Mouse (Mus musculus): ENCODE measurements around the gene Gm15155. TPM values are rescaled to one million over a fixed set of nuclear protein-coding genes. Genes with fewer than 3 reads are reported as not detected.

The Gm15155 gene
- not detected in 2 replicates for polyA plus RNA-seq (2016; fragmentation: Nextera tagmentation; extraction: Ambion mirVana)

- Histone ChIP-seq H3K27ac (replicated peaks) (no peak within 1 kb of the TSS), H3K36me3 (replicated peaks) (no peaks in the 10 kb centered on the region), H3K9me3 (no peaks in the 10 kb centered on the region), H3K4me3 (peak within 1 kb of the TSS; percentile 64), H3K27me3 (replicated peaks; ENCODE audit: low read depth, poor library complexity, severe bottlenecking) (peaks cover 68% of the 10 kb centered on the region), H3K4me1 (peaks cover 10% of the 10 kb centered on the region; the same call in 1 of the 2 replicates)
- DNase-seq (ENCODE audit: low spot score), result peak; percentile 38
- WGBS, result 19% methylated on average over 19 of the region's 19 CpGs
Measured at GRCm38 (mm10) chrX:155624341-155624841, at the start of gene Gm15155. Gene Gm15155 (plus strand): TSS chrX:155624741.

DNA sequence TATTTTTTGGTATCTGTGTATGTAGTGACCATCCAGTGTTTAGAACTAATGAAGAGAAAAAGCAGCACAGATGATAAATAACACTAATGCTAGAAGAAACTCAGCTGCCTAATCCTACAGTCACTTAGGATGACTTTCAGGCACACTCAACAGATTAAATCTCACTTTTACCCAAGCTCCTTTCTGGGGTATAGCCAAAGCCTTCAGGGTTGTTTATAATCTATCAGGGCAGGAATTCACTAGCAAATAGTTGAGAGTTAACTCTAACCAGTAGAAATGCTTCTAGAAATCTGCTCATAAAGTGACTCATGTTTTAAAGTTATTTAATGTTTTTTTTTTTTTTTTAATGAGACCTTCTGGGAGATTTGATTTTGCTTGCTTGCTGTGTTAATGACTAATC lies 44.8 kb upstream of the Gm15155 start:
- no peaks in the 10 kb centered on the region for H3K4me1 ChIP-seq
- no peaks in the 10 kb centered on the region for H3K9me3 ChIP-seq
- H3K27ac ChIP-seq (replicated peaks), result no peak overlapping the region
- H3K36me3 ChIP-seq (replicated peaks), result no peaks in the 10 kb centered on the region
- no peak overlapping the region for H3K4me3 ChIP-seq
- H3K27me3 ChIP-seq (replicated peaks; ENCODE audit: low read depth, poor library complexity, severe bottlenecking), result no peaks in the 10 kb centered on the region
- DNase-seq (ENCODE audit: low spot score), result no peak

DNA sequence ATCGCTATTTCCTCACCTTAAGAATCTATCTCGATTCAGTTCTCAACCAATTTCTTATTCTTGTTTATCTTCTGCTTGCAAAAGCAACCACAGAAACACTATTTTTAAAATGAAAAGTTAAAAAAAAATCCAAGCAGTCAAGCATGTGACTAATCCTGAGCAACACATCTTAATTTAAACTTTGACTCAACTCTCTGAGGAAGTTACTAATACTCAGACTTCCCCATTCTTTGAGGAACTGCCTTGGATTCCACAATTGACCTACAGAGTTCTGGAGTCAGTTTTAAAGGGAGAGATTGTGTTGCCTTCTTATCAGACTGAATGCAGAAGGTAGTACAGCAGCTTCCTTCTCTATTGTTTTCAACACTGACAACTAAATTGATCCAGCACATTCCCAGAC lies 40.0 kb upstream of the Gm15155 start:
- Histone ChIP-seq H3K27me3 (replicated peaks; ENCODE audit: low read depth, poor library complexity, severe bottlenecking) (no peaks in the 10 kb centered on the region), H3K4me1 (no peaks in the 10 kb centered on the region), H3K27ac (replicated peaks) (no peak overlapping the region), H3K36me3 (replicated peaks) (no peaks in the 10 kb centered on the region), H3K9me3 (no peaks in the 10 kb centered on the region), H3K4me3 (no peak overlapping the region)
- 87% methylated on average over 2 of the region's 2 CpGs for WGBS
- DNase-seq (ENCODE audit: low spot score), result no peak

GRCm38 (mm10) chrX:155591490-155591889 lies 33.1 kb upstream of the Gm15155 start:
- Histone ChIP-seq H3K9me3 (no peaks in the 10 kb centered on the region), H3K27me3 (replicated peaks; ENCODE audit: low read depth, poor library complexity, severe bottlenecking) (no peaks in the 10 kb centered on the region), H3K4me1 (no peaks in the 10 kb centered on the region), H3K27ac (replicated peaks) (no peak overlapping the region), H3K4me3 (no peak overlapping the region), H3K36me3 (replicated peaks) (no peaks in the 10 kb centered on the region)
- 67% methylated on average over 3 of the region's 3 CpGs for WGBS
- no peak for DNase-seq (ENCODE audit: low spot score)

DNA sequence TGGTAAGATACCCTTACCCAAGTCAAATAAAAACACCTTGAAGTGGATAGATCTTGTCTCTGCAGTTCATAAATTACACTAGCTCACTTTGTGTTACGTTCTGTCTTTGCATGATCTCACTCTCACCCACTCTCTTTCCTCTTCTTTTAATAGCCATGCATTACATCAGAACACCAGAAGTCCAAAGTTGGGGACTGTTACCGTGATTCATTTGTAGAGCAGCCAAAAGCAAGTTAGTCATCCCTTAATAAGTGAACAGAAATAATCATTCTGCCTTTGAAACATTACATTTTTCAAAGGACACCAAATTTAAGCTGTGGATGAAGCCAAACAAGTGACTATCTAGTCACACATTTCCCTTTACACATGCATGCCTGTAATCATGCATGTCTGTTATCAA lies 32.1 kb upstream of the Gm15155 start:
- no peaks in the 10 kb centered on the region for H3K4me1 ChIP-seq
- H3K4me3 ChIP-seq, result no peak overlapping the region
- no peaks in the 10 kb centered on the region for H3K36me3 ChIP-seq (replicated peaks)
- 75% methylated on average over 2 of the region's 2 CpGs for WGBS
- H3K9me3 ChIP-seq, result no peaks in the 10 kb centered on the region
- H3K27ac ChIP-seq (replicated peaks), result no peak overlapping the region
- H3K27me3 ChIP-seq (replicated peaks; ENCODE audit: low read depth, poor library complexity, severe bottlenecking), result no peaks in the 10 kb centered on the region
- DNase-seq (ENCODE audit: low spot score), result no peak

DNA sequence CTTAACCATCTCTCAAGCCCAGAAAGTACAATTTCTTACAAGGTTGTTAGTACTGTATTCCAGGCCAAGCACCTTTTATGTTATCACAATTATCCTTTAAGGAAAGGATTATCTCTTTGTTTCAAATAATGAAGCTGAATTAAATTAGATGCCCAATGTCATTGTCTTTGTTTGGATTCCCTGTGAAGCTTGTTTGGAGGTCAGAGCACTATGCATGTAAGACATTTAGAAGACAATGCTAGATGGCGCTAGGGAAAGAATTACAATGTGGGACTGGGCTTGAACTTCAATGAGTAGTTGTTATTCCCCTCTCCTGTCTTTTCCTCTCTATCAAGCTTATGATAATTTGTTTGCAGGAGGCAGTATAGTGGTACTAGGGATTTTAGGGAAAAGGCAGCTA lies 29.9 kb upstream of the Gm15155 start:
- no peak overlapping the region for H3K27ac ChIP-seq (replicated peaks)
- no peaks in the 10 kb centered on the region for H3K4me1 ChIP-seq
- 46% methylated on average over 1 of the region's 1 CpGs for WGBS
- H3K27me3 ChIP-seq (replicated peaks; ENCODE audit: low read depth, poor library complexity, severe bottlenecking), result no peaks in the 10 kb centered on the region
- H3K9me3 ChIP-seq, result no peaks in the 10 kb centered on the region
- no peaks in the 10 kb centered on the region for H3K36me3 ChIP-seq (replicated peaks)
- H3K4me3 ChIP-seq, result no peak overlapping the region
- DNase-seq (ENCODE audit: low spot score), result no peak

DNA sequence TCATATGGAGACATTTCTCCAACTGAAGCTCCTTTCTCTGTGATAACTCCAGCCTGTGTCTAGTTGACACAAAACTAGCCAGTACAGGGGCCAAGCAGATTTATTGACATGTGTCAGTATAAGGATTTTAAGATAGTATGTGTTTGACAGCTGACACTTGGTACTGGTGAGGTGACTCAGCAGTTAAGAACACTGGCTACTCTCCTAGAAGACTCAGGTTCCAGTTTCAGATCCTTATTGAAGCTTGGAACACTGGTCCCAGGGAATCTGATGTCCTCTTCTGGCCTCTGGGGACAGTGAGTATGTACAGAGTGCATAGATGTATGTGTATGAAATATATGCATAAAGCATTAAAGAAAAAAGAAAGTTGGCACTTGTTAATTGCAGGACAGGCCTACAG lies 28.2 kb upstream of the Gm15155 start:
- H3K4me1 ChIP-seq, result no peaks in the 10 kb centered on the region
- no peak for DNase-seq (ENCODE audit: low spot score)
- H3K9me3 ChIP-seq, result no peaks in the 10 kb centered on the region
- H3K4me3 ChIP-seq, result no peak overlapping the region
- no peaks in the 10 kb centered on the region for H3K27me3 ChIP-seq (replicated peaks; ENCODE audit: low read depth, poor library complexity, severe bottlenecking)
- H3K27ac ChIP-seq (replicated peaks), result no peak overlapping the region
- no peaks in the 10 kb centered on the region for H3K36me3 ChIP-seq (replicated peaks)

DNA sequence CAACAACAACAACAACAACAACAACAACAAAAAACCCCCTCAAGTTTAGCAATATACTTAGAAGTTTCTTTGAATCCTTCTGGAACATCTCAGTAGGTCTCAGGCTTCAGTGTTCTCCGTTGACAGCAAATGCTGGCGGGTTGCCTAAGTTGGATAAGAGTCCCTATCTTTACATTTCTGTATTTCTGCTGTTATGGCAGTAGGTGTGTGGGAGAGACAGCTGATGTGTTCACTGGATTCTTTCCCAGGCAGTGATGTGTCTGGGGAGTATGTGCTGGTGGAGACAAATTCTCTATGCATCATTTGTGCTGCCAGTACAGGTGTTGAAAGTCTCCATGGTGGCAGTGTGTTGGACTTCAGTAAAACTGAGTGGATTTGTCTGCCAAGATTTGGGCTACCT lies 23.3 kb upstream of the Gm15155 start:
- H3K9me3 ChIP-seq, result no peaks in the 10 kb centered on the region
- DNase-seq (ENCODE audit: low spot score), result no peak
- H3K27ac ChIP-seq (replicated peaks), result no peak overlapping the region
- 89% methylated on average over 2 of the region's 2 CpGs for WGBS
- no peak overlapping the region for H3K4me3 ChIP-seq
- no peaks in the 10 kb centered on the region for H3K27me3 ChIP-seq (replicated peaks; ENCODE audit: low read depth, poor library complexity, severe bottlenecking)
- no peaks in the 10 kb centered on the region for H3K36me3 ChIP-seq (replicated peaks)
- H3K4me1 ChIP-seq, result no peaks in the 10 kb centered on the region

GRCm38 (mm10) chrX:155622527-155622926 lies 2.0 kb upstream of the Gm15155 start:
- Histone ChIP-seq H3K36me3 (replicated peaks) (no peaks in the 10 kb centered on the region), H3K4me1 (peaks cover 10% of the 10 kb centered on the region; the same call in 1 of the 2 replicates), H3K27ac (replicated peaks) (no peak overlapping the region), H3K9me3 (no peaks in the 10 kb centered on the region), H3K4me3 (peak overlapping the region; percentile 64), H3K27me3 (replicated peaks; ENCODE audit: low read depth, poor library complexity, severe bottlenecking) (peaks cover 66% of the 10 kb centered on the region)
- WGBS, result 26% methylated on average over 24 of the region's 24 CpGs
- peak; percentile 22 for DNase-seq (ENCODE audit: low spot score)

GRCm38 (mm10) chrX:155622961-155623599 lies 1.5 kb upstream of the Gm15155 start:
- H3K9me3 ChIP-seq, result no peaks in the 10 kb centered on the region
- 23% methylated on average over 43 of the region's 69 CpGs for WGBS
- peaks cover 68% of the 10 kb centered on the region for H3K27me3 ChIP-seq (replicated peaks; ENCODE audit: low read depth, poor library complexity, severe bottlenecking)
- H3K36me3 ChIP-seq (replicated peaks), result no peaks in the 10 kb centered on the region
- DNase-seq (ENCODE audit: low spot score), result peak; percentile 43
- H3K4me1 ChIP-seq, result peaks cover 10% of the 10 kb centered on the region; the same call in 1 of the 2 replicates
- peak overlapping the region; percentile 64 for H3K4me3 ChIP-seq
- no peak overlapping the region for H3K27ac ChIP-seq (replicated peaks)

DNA sequence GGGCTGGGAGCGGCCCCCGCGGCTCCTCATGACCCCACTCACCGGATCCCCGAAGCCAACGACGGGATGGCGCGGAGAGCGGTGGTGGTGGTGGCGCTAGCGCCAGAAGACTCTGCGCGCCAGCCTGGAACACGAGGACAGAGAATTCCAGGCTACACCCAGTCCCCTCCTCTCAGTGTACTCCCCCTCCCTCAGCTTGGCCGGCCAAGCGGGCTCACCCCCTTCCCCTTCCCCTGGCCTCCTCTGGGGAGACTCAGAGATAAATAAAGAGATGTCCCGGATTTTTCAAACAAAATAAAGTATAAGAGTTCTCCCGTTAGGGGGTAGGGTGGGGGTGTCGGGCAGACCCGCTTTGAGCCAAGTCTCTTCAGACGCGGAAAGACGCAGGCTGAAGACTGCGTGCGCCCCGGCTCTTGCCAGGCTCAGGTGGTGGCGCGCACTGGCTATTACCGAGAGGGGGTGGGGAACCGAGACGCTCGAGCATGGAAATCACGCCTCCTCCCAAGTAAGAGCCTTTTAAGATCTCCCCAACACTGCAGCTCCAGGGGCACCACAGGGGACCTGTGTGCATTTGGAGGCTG lies 750 bp upstream of the Gm15155 start, which contains the start of gene Ptchd1:
Ptchd1 (minus strand) TSS at position 114 of the 581 bp plus-strand sequence.
- 22% methylated on average over 34 of the region's 34 CpGs for WGBS
- H3K27me3 ChIP-seq (replicated peaks; ENCODE audit: low read depth, poor library complexity, severe bottlenecking), result peaks cover 68% of the 10 kb centered on the region

GRCm38 (mm10) chrX:155624895-155625294 lies 354 bp downstream of the Gm15155 start:
- H3K27ac ChIP-seq (replicated peaks), result no peak overlapping the region
- H3K4me1 ChIP-seq, result peaks cover 10% of the 10 kb centered on the region; the same call in 1 of the 2 replicates
- H3K4me3 ChIP-seq, result peak overlapping the region; percentile 64
- peaks cover 68% of the 10 kb centered on the region for H3K27me3 ChIP-seq (replicated peaks; ENCODE audit: low read depth, poor library complexity, severe bottlenecking)
- no peaks in the 10 kb centered on the region for H3K36me3 ChIP-seq (replicated peaks)
- 17% methylated on average over 15 of the region's 15 CpGs for WGBS
- H3K9me3 ChIP-seq, result no peaks in the 10 kb centered on the region
- peak; percentile 8 for DNase-seq (ENCODE audit: low spot score)

More for the DNA sequence above, 750 bp upstream of the Gm15155 start, which contains the start of gene Ptchd1:
- peak within 1 kb of the TSS; percentile 64 for H3K4me3 ChIP-seq
- peak; percentile 42 for DNase-seq (ENCODE audit: low spot score)
- no peak within 1 kb of the TSS for H3K27ac ChIP-seq (replicated peaks)
- H3K36me3 ChIP-seq (replicated peaks), result no peaks in the 10 kb centered on the region
- H3K4me1 ChIP-seq, result peaks cover 10% of the 10 kb centered on the region; the same call in 1 of the 2 replicates
- no peaks in the 10 kb centered on the region for H3K9me3 ChIP-seq

DNA sequence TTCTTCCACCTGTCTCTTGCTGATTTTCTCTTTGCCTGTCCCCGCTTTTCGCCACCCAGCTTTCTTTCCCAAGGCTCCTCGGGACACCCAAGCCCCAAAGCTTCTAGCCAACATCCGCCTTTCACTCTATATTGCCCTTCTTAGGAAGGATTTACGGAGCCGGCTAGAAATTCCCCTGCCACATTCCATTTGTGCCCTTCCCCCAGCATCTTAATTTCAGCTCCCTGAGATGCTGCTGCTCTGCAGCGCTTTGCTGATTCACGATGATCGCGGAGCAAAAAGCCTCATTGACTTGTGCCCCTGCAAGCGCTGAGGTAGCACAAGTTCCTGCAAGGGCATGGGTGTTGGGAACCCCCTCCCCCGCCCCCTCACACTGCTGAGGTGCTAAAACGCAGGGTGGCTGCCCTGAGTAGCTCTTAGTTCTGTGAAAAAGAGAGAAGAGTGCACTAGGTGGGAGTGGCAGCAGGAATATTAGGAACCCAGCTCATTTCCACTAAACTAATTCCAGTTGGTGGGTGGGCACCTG lies 1.2 kb downstream of the Gm15155 start:
- WGBS, result 12% methylated on average over 13 of the region's 13 CpGs
- Histone ChIP-seq H3K27me3 (replicated peaks; ENCODE audit: low read depth, poor library complexity, severe bottlenecking) (peaks cover 68% of the 10 kb centered on the region), H3K4me3 (peak overlapping the region; percentile 35), H3K4me1 (peaks cover 10% of the 10 kb centered on the region; the same call in 1 of the 2 replicates), H3K27ac (replicated peaks) (no peak overlapping the region), H3K9me3 (no peaks in the 10 kb centered on the region), H3K36me3 (replicated peaks) (no peaks in the 10 kb centered on the region)
- peak; percentile 25 for DNase-seq (ENCODE audit: low spot score)

Data from embryonic facial prominence, embryonic 10.5 days (tissue).